Mouse (Mus musculus) neural tube, embryonic 11.5 days (tissue): ENCODE results near the gene Wnt2. TPM values are rescaled to one million over a fixed set of nuclear protein-coding genes. Genes with fewer than 3 reads are reported as not detected.
A peak's percentile ranks its signal among the peaks of the same experiment; 100 is the strongest.

Source experiments
- ATAC-seq: fragments of 200-750 bp; cut with Nextera tagmentation; 2 replicates; pipeline ENCODE4 v1.8.0; 2017; ENCODE audit warnings: moderate number of reproducible peaks, mild to moderate bottlenecking, moderate TSS enrichment, moderate library complexity; ENCODE audit not compliant: insufficient read depth, low FRiP score, low TSS enrichment
- DNase-seq: peaks from one replicate; pipeline ENCODE4 v3.0.0-alpha.2; 2015; ENCODE audit warnings: low spot score
- H3K27ac ChIP-seq: fragments of 300-500 bp; sonication (generic); 2 replicates; pipeline ENCODE4 v1.5.1; 2014; ENCODE audit warnings: low read depth, mild to moderate bottlenecking, low read length
- H3K27me3 ChIP-seq: fragments of 300-500 bp; sonication (generic); 2 replicates; pipeline ENCODE4 v1.6.1; 2014; ENCODE audit warnings: mild to moderate bottlenecking, low read length, mixed read lengths; ENCODE audit not compliant: control insufficient read depth, insufficient read depth
- H3K36me3 ChIP-seq: fragments of 300-500 bp; sonication (generic); 2 replicates; pipeline ENCODE4 v1.6.1; 2014; ENCODE audit warnings: mild to moderate bottlenecking, low read length, moderate library complexity, mixed read lengths; ENCODE audit not compliant: control insufficient read depth, insufficient read depth
- H3K4me1 ChIP-seq: fragments of 300-500 bp; sonication (generic); 2 replicates; pipeline ENCODE4 v1.6.1; 2014; ENCODE audit warnings: low read length, mixed read lengths; ENCODE audit not compliant: control insufficient read depth, insufficient read depth
- H3K4me2 ChIP-seq: fragments of 300-500 bp; sonication (generic); 2 replicates; pipeline ENCODE4 v1.6.1; 2014; ENCODE audit warnings: low read depth, mild to moderate bottlenecking, moderate library complexity
- H3K4me3 ChIP-seq: fragments of 300-500 bp; sonication (generic); 2 replicates; pipeline ENCODE4 v1.5.1; 2014; ENCODE audit warnings: low read depth, low read length
- H3K9ac ChIP-seq: fragments of 300-500 bp; sonication (generic); 2 replicates; pipeline ENCODE4 v1.6.1; 2014; ENCODE audit warnings: mild to moderate bottlenecking, low read length
- H3K9me3 ChIP-seq: fragments of 300-500 bp; sonication (generic); 2 replicates; pipeline ENCODE4 v1.6.1; 2016; ENCODE audit warnings: low read length; ENCODE audit not compliant: control insufficient read depth
- WGBS: fragments of 180-500 bp; shearing (Covaris S2); extraction: QIAGEN DNeasy Blood & Tissue Kit; methylation state at CpG from one replicate; pipeline ENCODE4 v1.1.7; 2014; 5-methylcytosine and 5-hydroxymethylcytosine counted together
- polyA plus RNA-seq: library from polyadenylated mRNA; unstranded; fragments of >200 nt; fragmentation: Nextera tagmentation; extraction: Ambion mirVana; gene quantifications from 2 replicates; pipeline ENCODE4 v1.2.1, GENCODE M21; 2014

Gene Wnt2
- polyA plus RNA-seq, 1 experiment from 2014 or later, result 2.8 TPM

DNA sequence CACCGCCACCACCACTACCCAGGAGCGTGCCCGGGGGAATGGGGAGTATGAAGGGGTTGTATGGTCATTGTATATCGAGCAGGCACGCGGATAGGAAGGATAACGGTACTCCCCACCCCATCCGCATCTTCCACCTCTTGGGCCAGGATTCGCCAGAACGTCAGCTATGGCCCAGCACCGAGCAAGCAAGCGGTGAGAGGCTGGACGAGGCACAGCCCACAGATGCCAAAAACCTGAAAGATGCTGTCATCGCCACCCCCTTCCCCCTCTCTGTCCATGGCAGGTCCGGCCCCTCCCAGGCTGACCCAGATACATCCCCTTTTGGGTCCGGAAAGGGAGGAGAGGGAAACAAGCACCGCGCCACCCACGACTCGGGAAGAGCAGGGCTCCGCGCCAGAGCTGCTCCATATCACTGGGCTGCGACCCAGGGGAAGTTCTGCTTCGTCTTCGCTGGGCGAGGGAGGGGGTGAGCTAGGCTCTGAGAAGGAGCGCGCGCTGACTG lies 1.2 kb upstream of the Wnt2 start:
- ATAC-seq (peak; percentile 39), DNase-seq (peak; percentile 32)
- Histone ChIP-seq H3K4me2 (peak overlapping the region; percentile 84), H3K27me3 (peaks cover 39% of the 10 kb centered on the region), H3K4me3 (peak overlapping the region; percentile 35), H3K36me3 (no peaks in the 10 kb centered on the region), H3K27ac (no peak overlapping the region), H3K9ac (no peak overlapping the region; the same call in 1 of the 2 replicates), H3K9me3 (no peaks in the 10 kb centered on the region), H3K4me1 (peaks cover 8% of the 10 kb centered on the region; the same call in 1 of the 2 replicates)
- WGBS, result 2% methylated on average over 29 of the region's 29 CpGs

DNA sequence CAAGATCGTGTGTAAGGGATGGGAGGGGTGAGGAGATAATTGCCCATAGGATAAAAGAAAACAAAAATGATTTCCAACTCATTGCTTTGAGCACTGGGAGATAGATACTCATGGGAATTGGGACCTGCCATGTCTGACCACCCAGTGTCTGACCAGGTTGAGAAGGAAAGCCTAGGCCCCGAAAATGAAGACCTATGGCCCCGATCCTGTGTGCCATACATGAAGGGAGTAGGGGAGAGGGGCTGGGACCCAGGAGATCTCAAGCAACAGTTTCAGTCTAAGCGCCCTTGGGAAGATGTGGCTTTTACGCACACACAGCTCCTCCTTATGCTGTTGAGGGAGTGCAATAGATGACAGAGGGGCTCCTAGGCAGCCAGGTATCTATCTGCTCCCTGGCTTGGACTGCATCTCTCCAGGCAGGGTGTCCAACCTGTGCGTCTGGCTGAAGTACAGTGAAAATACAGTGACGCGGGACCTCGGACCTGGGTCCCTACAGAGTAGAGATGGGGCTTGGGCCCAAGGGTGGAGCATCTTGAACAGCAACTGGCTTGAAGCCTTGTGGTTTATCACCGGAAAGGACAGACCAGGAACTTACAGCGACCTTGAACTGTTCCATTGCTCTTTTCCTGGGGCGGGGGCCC lies 603 bp upstream of the Wnt2 start:
- Histone ChIP-seq H3K4me2 (peak overlapping the region; percentile 84), H3K4me1 (peaks cover 8% of the 10 kb centered on the region; the same call in 1 of the 2 replicates), H3K27me3 (peaks cover 39% of the 10 kb centered on the region), H3K36me3 (no peaks in the 10 kb centered on the region), H3K9ac (no peak overlapping the region), H3K4me3 (peak overlapping the region; percentile 47), H3K27ac (no peak overlapping the region), H3K9me3 (no peaks in the 10 kb centered on the region)
- ATAC-seq (peak; percentile 11), DNase-seq (peak; percentile 10)
- 7% methylated on average over 12 of the region's 12 CpGs for WGBS

DNA sequence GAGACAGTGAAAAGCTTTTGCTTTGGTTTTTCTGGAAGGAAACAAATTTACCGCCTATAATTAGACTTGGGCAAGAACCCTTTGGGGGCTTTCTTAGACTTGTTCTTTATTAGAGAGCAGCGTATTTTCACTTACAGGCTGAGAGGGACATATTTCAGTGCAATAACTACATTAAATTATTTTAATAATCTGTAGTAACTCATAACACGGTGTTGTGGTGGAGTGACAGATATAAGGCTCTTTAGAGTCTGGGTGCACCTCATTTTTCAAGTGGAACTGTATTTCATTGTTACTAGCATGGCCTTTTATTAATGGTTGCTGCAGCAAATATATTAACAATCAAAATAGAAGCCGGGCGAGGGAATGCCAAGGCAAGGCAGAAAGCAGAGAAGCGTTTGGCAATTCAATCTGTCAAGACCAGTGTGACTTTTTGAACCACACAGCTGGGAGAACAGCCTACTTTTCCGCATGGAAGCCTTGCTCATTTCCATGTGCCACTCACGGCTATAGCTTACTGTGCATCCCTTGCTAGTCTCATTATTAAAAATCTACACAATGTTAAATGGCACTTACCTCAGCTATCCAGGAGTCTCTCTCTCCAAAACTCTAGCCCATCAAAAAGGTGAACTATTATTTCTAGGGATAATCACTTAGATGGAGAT lies 6.1 kb downstream of the Wnt2 start:
- H3K27ac ChIP-seq, result no peak overlapping the region
- no peaks in the 10 kb centered on the region for H3K36me3 ChIP-seq
- ATAC-seq (no peak), DNase-seq (no peak)
- H3K9ac ChIP-seq, result no peak overlapping the region
- WGBS, result 86% methylated on average over 8 of the region's 8 CpGs
- peaks cover 7% of the 10 kb centered on the region for H3K27me3 ChIP-seq
- no peak overlapping the region for H3K4me2 ChIP-seq
- no peaks in the 10 kb centered on the region for H3K4me1 ChIP-seq
- H3K9me3 ChIP-seq, result no peaks in the 10 kb centered on the region
- H3K4me3 ChIP-seq, result no peak overlapping the region

DNA sequence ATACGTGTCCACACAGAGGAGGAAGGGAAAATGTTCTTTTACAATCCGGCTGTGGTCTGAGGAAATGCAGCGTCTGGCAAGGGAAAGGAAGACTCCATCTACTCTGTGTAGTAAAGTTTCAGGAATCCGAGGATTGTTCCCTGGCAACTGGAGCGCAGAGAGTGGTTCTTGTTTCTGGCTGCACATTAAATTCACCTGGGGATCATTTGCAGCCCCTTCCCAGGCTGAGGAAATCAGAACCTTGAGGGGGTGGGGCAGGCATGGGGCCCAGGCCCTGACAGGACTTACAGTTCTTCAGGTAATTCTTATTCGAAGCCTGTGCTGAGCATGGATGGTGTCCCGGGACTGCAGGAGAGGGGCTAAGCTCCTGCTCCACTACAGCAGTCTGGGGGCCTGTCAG lies 17.0 kb downstream of the Wnt2 start:
- H3K4me3 ChIP-seq, result no peak overlapping the region
- H3K9me3 ChIP-seq, result no peaks in the 10 kb centered on the region
- no peak for DNase-seq
- 72% methylated on average over 7 of the region's 7 CpGs for WGBS
- H3K9ac ChIP-seq, result no peak overlapping the region
- H3K36me3 ChIP-seq, result no peaks in the 10 kb centered on the region
- no peaks in the 10 kb centered on the region for H3K27me3 ChIP-seq
- H3K27ac ChIP-seq, result no peak overlapping the region
- H3K4me1 ChIP-seq, result no peaks in the 10 kb centered on the region
- H3K4me2 ChIP-seq, result no peak overlapping the region
- ATAC-seq, result no peak

DNA sequence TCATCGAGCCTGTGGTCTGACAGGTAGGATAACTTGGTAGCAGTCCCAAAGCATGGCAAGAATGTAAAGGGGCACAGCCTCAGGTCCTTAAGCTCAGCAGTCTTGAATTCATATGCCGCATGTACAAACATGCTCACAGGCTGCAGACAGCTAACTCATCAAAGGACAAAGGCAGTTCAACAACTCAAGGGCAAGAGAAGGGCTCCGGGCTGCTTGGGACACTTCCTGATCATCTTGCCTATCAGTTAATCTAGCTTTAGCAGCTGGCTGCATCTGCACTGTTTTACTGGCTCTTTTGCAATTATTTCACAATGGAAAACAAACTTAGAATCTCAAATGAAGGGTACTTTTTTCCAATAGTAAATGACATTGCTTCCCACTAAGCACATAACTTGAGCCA lies 23.0 kb downstream of the Wnt2 start:
- 77% methylated on average over 3 of the region's 3 CpGs for WGBS
- no peak for ATAC-seq
- no peaks in the 10 kb centered on the region for H3K9me3 ChIP-seq
- no peaks in the 10 kb centered on the region for H3K4me1 ChIP-seq
- no peak overlapping the region for H3K4me2 ChIP-seq
- no peaks in the 10 kb centered on the region for H3K36me3 ChIP-seq
- no peak for DNase-seq
- no peak overlapping the region for H3K9ac ChIP-seq
- H3K4me3 ChIP-seq, result no peak overlapping the region
- no peaks in the 10 kb centered on the region for H3K27me3 ChIP-seq
- H3K27ac ChIP-seq, result no peak overlapping the region

DNA sequence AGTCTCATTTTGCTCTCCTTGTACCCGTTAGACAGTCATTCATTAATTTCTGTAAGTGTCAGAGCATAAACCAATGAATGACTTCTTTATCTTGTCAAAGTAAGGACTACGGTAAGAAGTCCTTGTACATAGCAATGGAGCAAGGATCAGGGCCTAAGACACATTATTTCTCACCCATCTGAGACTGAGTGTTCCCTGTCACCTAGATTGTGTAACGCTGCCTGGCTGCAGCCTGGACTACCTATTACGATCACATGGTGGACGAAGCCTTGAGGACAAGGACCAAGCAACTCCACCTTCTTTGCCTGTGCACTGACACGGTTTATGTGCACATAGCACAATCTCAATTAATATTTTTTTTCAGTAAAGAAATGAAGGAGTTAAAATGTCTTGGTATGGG lies 28.3 kb downstream of the Wnt2 start:
- no peak overlapping the region for H3K4me2 ChIP-seq
- no peaks in the 10 kb centered on the region for H3K9me3 ChIP-seq
- no peak for ATAC-seq
- no peak overlapping the region for H3K27ac ChIP-seq
- H3K4me3 ChIP-seq, result no peak overlapping the region
- no peaks in the 10 kb centered on the region for H3K4me1 ChIP-seq
- no peak for DNase-seq
- WGBS, result 91% methylated on average over 6 of the region's 6 CpGs
- H3K9ac ChIP-seq, result no peak overlapping the region
- no peaks in the 10 kb centered on the region for H3K27me3 ChIP-seq
- no peaks in the 10 kb centered on the region for H3K36me3 ChIP-seq

DNA sequence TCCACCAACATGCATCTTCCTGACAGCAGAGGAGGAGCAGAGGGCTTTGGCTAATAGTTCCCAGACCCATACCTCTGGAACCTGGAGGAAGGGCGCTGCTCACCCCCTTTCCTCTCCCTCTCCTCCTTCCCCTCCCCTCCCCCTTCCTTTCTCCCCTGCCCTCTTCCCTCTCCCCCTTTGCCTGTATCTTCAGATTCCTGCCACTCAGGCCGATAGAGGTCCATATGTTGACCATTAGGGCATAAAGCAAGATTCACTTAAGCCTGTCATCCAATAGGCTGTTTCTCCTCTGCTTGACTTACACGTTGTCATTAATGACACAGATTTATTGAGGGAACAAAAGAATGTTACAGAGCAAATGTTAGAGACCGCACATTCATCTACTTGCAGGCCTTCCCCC lies 31.9 kb downstream of the Wnt2 start:
- DNase-seq (no peak), ATAC-seq (no peak)
- Histone ChIP-seq H3K9me3 (no peaks in the 10 kb centered on the region), H3K4me3 (no peak overlapping the region), H3K27me3 (no peaks in the 10 kb centered on the region), H3K36me3 (no peaks in the 10 kb centered on the region), H3K4me1 (no peaks in the 10 kb centered on the region), H3K27ac (no peak overlapping the region), H3K4me2 (no peak overlapping the region), H3K9ac (no peak overlapping the region)
- WGBS, result 51% methylated on average over 4 of the region's 4 CpGs

DNA sequence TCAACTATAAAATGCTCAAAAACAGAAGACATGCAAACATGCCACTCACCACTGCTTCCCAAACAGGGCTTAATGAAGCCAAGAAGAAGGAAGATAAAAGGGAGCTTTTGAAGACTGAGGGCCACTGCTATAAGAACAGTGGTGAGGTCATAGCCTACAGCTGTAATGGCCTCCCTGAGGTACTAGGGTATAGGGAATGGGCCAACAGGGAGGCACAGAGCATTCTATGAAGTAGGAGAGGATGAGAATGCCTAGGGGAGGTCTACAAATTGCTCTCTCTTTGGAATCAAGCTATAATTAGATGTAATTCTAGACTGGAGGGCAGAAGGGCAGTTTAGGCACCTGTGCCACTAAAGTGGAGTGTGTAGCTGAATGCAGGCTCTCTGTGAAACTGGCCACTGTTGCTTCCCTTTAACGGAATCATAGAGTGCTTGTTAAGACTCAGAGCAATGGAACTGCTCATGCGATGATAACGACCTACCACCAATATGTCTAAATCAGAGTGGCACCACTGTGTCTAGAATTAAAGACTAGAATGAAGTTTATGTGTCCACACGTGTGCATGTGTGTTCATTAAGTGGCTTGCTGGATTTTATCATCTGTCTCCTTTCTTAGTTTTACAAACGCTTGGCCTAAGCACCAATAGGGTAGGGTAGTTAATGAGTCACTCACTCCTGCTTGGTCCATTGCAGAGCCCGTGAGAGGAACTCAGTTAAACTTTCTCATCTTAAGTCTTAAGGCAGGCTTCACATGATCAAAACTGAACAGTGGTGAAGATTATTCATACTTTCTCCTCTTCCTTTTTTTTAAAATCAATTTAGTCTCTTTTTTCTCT lies 35.2 kb downstream of the Wnt2 start:
- Histone ChIP-seq H3K27me3 (no peaks in the 10 kb centered on the region), H3K27ac (no peak overlapping the region), H3K9me3 (no peaks in the 10 kb centered on the region), H3K4me3 (no peak overlapping the region), H3K4me2 (no peak overlapping the region), H3K4me1 (no peaks in the 10 kb centered on the region), H3K36me3 (no peaks in the 10 kb centered on the region), H3K9ac (no peak overlapping the region)
- 67% methylated on average over 6 of the region's 6 CpGs for WGBS
- DNase-seq, result no peak
- no peak for ATAC-seq
